Mouse (Mus musculus) stomach, embryonic 14.5 days (tissue): Measurements from ENCODE around the gene Nectin3. TPM values are rescaled to one million over a fixed set of nuclear protein-coding genes. Genes with fewer than 3 reads are reported as not detected.

ENCODE experiments used
- ATAC-seq: fragments of 200-750 bp; cut with Nextera tagmentation; 2 replicates; pipeline ENCODE4 v1.8.0; 2017; ENCODE audit warnings: low read depth, moderate TSS enrichment; ENCODE audit not compliant: insufficient number of reproducible peaks, insufficient read depth, low FRiP score
- H3K27ac ChIP-seq: fragments of 300-500 bp; sonication (generic); 2 replicates; pipeline ENCODE4 v1.5.1; 2014; ENCODE audit warnings: mild to moderate bottlenecking, low read length, moderate library complexity, mixed read lengths
- H3K27me3 ChIP-seq: fragments of 300-500 bp; sonication (generic); 2 replicates; pipeline ENCODE4 v1.6.1; 2014; ENCODE audit warnings: low read length, control low read depth, mixed read lengths; ENCODE audit not compliant: control insufficient read depth, insufficient read depth
- H3K36me3 ChIP-seq: fragments of 300-500 bp; sonication (generic); 2 replicates; pipeline ENCODE4 v1.6.1; 2014; ENCODE audit warnings: mild to moderate bottlenecking, control low read depth, low read length, moderate library complexity, mixed read lengths; ENCODE audit not compliant: control insufficient read depth, insufficient read depth
- H3K4me1 ChIP-seq: fragments of 300-500 bp; sonication (generic); 2 replicates; pipeline ENCODE4 v1.6.1; 2014; ENCODE audit warnings: low read length, control low read depth, mixed read lengths; ENCODE audit not compliant: control insufficient read depth, insufficient read depth
- H3K4me2 ChIP-seq: fragments of 300-500 bp; sonication (generic); replicated peaks from 2 replicates; pipeline ENCODE4 v1.6.1; 2014; ENCODE audit warnings: low read depth, low read length, control low read depth
- H3K4me3 ChIP-seq: fragments of 300-500 bp; sonication (generic); 2 replicates; pipeline ENCODE4 v1.5.1; 2014; ENCODE audit warnings: low read depth, low read length, control low read depth
- H3K9ac ChIP-seq: fragments of 300-500 bp; sonication (generic); replicated peaks from 2 replicates; pipeline ENCODE4 v1.6.1; 2014; ENCODE audit warnings: low read depth, mild to moderate bottlenecking, control low read depth, low read length, moderate library complexity, mixed read lengths
- H3K9me3 ChIP-seq: fragments of 300-500 bp; sonication (generic); 2 replicates; pipeline ENCODE4 v1.6.1; 2016; ENCODE audit warnings: low read depth, low read length, control low read depth; ENCODE audit not compliant: control insufficient read depth
- WGBS: fragments of 180-500 bp; shearing (Covaris S2); extraction: QIAGEN DNeasy Blood & Tissue Kit; methylation state at CpG from one replicate; pipeline ENCODE4 v1.1.7; 2014; 5-methylcytosine and 5-hydroxymethylcytosine counted together
- polyA plus RNA-seq: library from polyadenylated mRNA; unstranded; fragments of >200 nt; fragmentation: Nextera tagmentation; extraction: Ambion mirVana; gene quantifications from 2 replicates; pipeline ENCODE4 v1.2.1, GENCODE M21; 2014

Gene Nectin3
- polyA plus RNA-seq, 1 experiment from 2014 or later: 16.0 TPM

DNA sequence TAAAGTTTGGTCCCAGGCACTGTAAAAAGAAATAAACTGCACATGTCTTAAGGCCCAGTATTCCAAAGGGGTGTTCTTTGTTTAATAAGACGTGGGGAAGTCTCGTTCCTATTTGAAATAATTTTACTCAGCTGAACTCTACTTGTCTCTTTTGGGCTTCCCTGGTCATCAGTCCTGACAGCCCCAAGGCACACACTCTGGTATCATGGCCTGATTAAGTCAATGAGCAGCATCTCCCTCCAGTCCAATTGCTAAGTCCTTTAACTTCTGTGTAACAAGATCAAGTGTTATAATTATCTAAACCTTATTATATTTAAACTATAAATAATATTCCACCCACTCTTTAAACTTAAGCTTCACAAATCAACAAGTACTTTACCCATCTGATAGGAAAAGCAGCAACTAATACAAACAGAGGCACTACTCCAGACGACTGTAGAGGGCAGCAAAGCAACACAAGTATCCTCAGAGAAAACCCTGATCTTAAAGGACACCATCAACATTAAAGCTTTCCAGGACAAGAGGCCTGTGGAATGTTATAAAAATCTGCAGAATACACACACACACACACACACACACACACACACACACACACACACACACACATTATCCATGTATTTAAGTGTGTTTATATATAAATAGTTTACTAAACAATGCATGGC lies 10.8 kb downstream of the Nectin3 start:
- Histone ChIP-seq H3K4me1 (no peaks in the 10 kb centered on the region), H3K9me3 (no peaks in the 10 kb centered on the region), H3K36me3 (no peaks in the 10 kb centered on the region), H3K27me3 (no peaks in the 10 kb centered on the region), H3K9ac (no peak overlapping the region), H3K27ac (no peak overlapping the region), H3K4me2 (no peak overlapping the region), H3K4me3 (no peak overlapping the region)
- 56% methylated on average over 3 of the region's 3 CpGs for WGBS
- ATAC-seq: no peak

DNA sequence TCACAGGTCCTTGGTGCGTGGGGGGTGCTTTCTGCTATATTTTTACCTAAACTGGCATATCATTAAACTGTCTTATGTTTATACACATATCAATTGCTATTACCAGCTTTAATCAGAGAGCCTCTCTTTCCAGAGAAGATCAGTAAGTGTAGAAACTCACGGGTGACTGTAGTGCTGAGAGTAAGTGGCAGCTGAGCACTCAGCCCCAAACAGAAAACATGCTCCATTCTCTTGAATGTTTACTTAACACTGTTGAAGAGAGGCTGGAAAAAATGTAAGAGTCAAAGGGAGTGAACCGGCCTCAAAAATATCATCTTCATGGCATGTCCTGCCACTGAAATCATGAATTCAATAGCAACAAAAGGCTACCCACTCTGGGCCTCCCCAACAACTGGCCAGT lies 21.0 kb downstream of the Nectin3 start:
- ATAC-seq: no peak
- peaks cover 3% of the 10 kb centered on the region; the same call in 1 of the 2 replicates for H3K4me1 ChIP-seq
- H3K9me3 ChIP-seq: no peaks in the 10 kb centered on the region
- no peak overlapping the region for H3K9ac ChIP-seq
- H3K27me3 ChIP-seq: no peaks in the 10 kb centered on the region
- no peaks in the 10 kb centered on the region for H3K36me3 ChIP-seq
- WGBS: 45% methylated on average over 3 of the region's 3 CpGs
- no peak overlapping the region for H3K4me3 ChIP-seq
- no peak overlapping the region for H3K4me2 ChIP-seq
- H3K27ac ChIP-seq: no peak overlapping the region

- Histone ChIP-seq H3K4me1 (no peaks in the 10 kb centered on the region), H3K36me3 (peaks cover 7% of the 10 kb centered on the region; the same call in 1 of the 2 replicates), H3K9ac (no peak overlapping the region), H3K27ac (no peak overlapping the region), H3K4me2 (no peak overlapping the region), H3K9me3 (no peaks in the 10 kb centered on the region), H3K27me3 (no peaks in the 10 kb centered on the region), H3K4me3 (no peak overlapping the region)
- no peak for ATAC-seq
- 75% methylated on average over 3 of the region's 3 CpGs for WGBS
Measured at GRCm38 (mm10) chr16:46451421-46451820, 46.9 kb downstream of the Nectin3 start.

GRCm38 (mm10) chr16:46449013-46449412 lies 49.3 kb downstream of the Nectin3 start:
- WGBS: 95% methylated on average over 6 of the region's 6 CpGs
- Histone ChIP-seq H3K4me2 (no peak overlapping the region), H3K4me1 (no peaks in the 10 kb centered on the region), H3K9ac (no peak overlapping the region), H3K9me3 (no peaks in the 10 kb centered on the region), H3K4me3 (no peak overlapping the region), H3K27ac (no peak overlapping the region), H3K27me3 (no peaks in the 10 kb centered on the region), H3K36me3 (peaks cover 7% of the 10 kb centered on the region; the same call in 1 of the 2 replicates)
- ATAC-seq: no peak

GRCm38 (mm10) chr16:46431317-46431716 lies 67.0 kb downstream of the Nectin3 start:
- no peak for ATAC-seq
- no peaks in the 10 kb centered on the region for H3K4me1 ChIP-seq
- no peak overlapping the region for H3K4me2 ChIP-seq
- H3K4me3 ChIP-seq: no peak overlapping the region
- H3K27me3 ChIP-seq: no peaks in the 10 kb centered on the region
- no peak overlapping the region for H3K27ac ChIP-seq
- H3K36me3 ChIP-seq: peaks cover 7% of the 10 kb centered on the region; the same call in 1 of the 2 replicates
- no peaks in the 10 kb centered on the region for H3K9me3 ChIP-seq
- H3K9ac ChIP-seq: no peak overlapping the region
- 74% methylated on average over 5 of the region's 5 CpGs for WGBS

DNA sequence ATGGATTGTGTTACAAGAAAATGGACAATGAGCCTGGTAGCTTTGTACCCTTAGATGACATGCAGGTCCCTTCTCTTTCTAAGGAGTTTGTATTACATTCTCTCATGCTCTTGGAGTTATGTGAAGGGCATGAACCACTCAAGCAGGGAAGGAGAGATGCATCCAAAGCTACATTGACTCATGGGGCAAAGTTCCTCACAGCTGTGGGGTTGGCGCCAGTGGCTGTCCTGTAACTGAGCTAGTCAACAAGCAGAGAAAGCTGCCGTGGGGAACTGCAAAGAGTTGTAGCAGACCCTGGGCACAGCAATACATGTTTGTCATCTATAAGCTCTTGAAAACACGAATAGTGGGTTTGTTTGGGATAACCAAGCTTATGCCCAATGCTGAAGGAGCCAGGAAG lies 82.1 kb downstream of the Nectin3 start:
- H3K27ac ChIP-seq: no peak overlapping the region
- WGBS: 90% methylated on average over 3 of the region's 3 CpGs
- no peak overlapping the region for H3K4me2 ChIP-seq
- no peaks in the 10 kb centered on the region for H3K4me1 ChIP-seq
- no peak for ATAC-seq
- no peaks in the 10 kb centered on the region for H3K27me3 ChIP-seq
- H3K4me3 ChIP-seq: no peak overlapping the region
- no peak overlapping the region for H3K9ac ChIP-seq
- H3K9me3 ChIP-seq: no peaks in the 10 kb centered on the region
- H3K36me3 ChIP-seq: no peaks in the 10 kb centered on the region

DNA sequence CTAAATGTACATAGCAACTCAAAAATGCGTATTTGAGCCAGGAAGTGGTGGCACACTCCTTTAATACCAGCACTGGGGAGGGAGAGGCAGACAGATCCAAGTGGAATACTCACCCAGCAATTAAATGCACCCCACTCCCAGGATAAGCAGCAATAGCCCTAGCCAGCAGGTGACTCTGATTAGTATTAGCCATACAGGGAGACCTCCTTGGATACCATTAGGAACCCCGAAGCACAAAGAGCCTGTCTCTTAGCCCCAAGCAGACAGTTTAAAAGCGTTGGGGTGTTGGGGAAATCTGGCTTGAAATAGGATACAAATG lies 87.6 kb downstream of the Nectin3 start:
- no peaks in the 10 kb centered on the region for H3K27me3 ChIP-seq

DNA sequence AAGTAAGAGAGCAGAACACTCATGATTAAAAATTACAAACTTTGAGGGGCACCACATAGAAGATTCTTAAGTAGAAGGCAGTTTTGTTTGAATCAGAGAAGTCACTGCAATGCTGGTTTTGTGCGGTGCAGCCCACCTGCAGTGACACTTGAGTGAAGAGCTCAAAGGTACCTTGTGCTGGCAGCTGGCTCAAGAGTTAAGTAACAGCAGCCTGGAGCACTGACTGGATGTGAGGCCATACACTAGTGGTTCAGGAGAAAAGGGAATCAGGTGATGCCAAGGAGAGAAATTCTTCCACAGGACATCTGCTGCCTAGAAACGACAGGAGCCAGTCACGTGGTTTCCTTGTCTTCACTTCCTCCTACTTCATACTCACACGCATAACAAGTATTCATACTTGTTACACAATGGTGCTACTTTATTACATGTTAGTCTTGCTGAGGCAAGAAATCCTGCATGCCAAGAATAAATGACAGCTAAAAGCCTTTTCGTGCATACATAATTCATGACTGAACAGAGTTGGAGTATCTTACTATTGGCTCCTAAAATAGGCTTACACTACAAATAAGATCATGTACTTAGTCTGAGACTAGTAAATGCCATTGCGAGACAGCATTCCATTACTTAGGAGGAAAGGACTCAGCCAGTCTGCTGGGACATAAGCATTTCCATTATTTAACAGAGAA lies 88.1 kb downstream of the Nectin3 start:
- 73% methylated on average over 6 of the region's 6 CpGs for WGBS
- Histone ChIP-seq H3K27me3 (no peaks in the 10 kb centered on the region), H3K36me3 (no peaks in the 10 kb centered on the region), H3K9ac (no peak overlapping the region), H3K4me3 (no peak overlapping the region), H3K4me2 (no peak overlapping the region), H3K4me1 (no peaks in the 10 kb centered on the region), H3K27ac (no peak overlapping the region), H3K9me3 (no peaks in the 10 kb centered on the region)
- no peak for ATAC-seq

More for the DNA sequence above, 87.6 kb downstream of the Nectin3 start:
- no peaks in the 10 kb centered on the region for H3K9me3 ChIP-seq
- H3K4me1 ChIP-seq: no peaks in the 10 kb centered on the region
- H3K9ac ChIP-seq: no peak overlapping the region
- H3K4me3 ChIP-seq: no peak overlapping the region
- no peaks in the 10 kb centered on the region for H3K36me3 ChIP-seq
- H3K4me2 ChIP-seq: no peak overlapping the region
- H3K27ac ChIP-seq: no peak overlapping the region
- ATAC-seq: no peak
- WGBS: 80% methylated on average over 3 of the region's 3 CpGs
